Mouse (Mus musculus): Measurements from ENCODE around the gene Rnf144b.

Rnf144b gene

DNA sequence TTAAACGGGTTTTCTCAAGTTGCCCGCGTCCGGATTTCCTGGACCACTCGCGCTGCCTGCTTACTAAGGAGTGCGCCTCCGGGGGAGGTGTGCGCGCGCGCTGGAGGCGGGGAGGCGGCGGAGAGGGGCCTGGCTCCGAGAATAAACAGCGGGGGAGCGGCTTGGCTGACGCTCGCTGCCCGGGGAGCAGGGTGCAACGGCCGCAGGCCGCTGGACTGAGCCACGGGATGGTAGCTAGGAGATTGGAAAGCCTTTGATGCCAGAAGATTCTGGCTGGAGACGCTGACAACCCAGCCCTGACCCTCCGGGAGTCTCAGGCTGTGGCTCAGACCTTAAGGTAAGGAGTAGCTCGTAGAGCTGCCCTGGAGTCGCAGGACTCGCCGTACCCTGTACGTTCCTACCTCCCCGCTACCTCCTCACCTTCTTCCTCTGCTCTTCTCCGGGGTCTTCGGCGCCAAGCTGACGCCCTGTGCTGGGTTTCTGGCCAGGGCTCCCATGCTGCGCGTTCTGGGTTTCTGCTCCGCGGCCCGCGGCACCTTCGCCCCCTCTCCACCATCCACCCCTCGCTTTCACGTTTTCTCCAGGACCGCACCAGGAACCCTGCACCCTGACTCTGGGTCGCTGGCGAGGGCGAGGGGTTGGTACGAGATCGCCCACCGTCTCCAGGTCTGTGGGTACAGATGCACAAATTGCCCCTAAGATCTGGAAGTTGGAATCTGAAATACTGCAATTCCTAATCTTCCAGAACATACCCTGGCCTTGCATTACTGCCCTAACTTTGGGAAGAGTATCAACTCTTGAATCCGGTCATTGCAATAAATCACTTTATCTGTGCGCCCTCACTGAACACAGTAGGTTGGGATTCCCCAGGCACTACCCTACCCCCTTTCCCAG lies at the start of gene Rnf144b:
Gene Rnf144b, plus strand, starts transcription at position 120 of the 894 bp plus-strand sequence.
- DNase-seq (ENCODE audit: low spot score): peak; percentile 52

DNA sequence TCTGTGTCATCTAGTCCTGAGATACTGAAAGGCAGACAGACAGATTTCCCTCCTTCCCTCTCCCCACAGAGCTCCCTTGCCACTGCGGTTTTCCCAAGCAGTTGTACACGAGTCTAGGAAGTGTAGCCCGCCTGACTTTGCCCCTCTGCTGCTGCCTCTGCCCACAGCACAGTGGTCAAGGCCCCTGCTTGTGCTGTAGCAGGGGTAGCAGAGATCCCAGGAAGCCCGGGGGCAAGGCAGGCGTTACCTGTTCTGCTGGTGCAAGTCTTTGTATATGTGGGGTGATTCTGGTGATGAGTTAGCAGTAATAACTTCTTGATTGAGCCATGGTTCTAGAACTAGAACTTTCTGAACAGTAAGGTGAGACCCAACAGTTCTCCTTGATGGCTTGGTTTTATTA lies 46.3 kb upstream of the Rnf144b start:
- no peak for DNase-seq (ENCODE audit: low spot score)

GRCm38 (mm10) chr13:47077367-47077766 lies 45.1 kb upstream of the Rnf144b start:
- no peak for DNase-seq (ENCODE audit: low spot score)

- DNase-seq (ENCODE audit: low spot score): no peak
Measured at GRCm38 (mm10) chr13:47078799-47079198, 43.7 kb upstream of the Rnf144b start.

DNA sequence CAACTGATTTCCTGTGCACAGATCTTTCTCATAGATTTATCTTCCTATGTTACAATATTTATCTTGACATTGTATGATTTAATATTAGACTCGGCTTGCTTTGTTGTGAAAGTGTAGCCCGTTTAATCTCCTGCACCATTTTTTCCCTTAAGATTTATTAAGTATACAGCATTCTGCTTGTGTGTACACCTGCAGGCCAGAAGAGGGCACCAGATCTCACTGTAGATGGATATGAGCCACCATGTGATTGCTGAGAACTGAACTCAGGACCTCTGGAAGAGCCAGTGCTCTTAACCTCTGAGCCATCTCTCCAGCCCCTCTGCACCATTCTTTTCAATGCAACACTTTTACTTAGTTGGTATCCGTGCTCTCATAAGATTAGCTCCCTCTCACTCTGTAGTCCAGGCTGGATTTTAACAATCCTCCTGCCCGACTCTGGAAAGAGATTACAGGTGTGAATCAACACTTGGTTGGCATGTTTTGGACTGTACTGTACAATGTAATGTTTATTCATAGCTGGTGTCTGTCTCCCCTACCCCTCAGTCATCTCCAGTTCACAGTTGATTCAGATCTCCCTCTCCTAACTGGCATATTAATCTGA lies 41.5 kb upstream of the Rnf144b start:
- no peak for DNase-seq (ENCODE audit: low spot score)

DNA sequence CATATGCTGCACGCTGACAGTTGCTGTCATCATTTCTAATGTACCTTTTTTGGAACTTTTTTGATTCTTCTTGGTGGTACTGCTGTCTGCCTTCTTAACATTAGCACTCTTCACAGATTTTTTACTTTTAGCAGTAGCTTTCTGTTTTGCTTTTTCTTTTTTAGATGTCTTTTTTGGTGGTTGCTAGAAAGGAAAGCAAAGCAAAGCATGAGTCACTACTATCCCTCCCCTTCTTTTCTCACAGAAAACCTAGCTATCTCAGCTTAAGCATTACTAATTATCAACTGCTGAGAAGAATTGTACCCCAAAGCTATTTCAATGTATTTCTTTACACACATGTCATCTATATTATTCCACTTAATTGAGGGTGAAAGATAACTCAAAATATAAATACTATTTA lies 34.0 kb upstream of the Rnf144b start:
- no peak for DNase-seq (ENCODE audit: low spot score)

- DNase-seq (ENCODE audit: low spot score): no peak
Measured at GRCm38 (mm10) chr13:47089271-47089670, 33.2 kb upstream of the Rnf144b start.

DNA sequence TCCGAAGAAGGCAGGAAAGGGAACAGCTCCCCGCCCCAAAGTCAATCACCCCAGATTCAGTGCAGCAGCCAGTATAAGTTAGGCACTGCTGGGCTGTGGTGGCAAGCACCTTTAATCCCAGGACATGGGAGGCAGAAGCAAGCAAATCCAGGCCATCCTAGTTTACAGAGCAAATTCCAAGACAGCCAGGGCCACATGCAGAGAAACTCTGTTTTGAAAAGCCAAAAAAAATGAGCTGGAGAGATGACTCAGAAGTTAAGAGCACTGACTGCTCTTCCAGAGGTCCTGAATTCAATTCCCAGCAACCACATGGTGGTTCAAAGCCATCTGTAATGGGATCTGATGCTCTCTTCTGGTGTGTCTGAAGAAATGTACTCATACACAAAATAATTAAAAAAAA lies 28.7 kb upstream of the Rnf144b start:
- DNase-seq (ENCODE audit: low spot score): no peak

GRCm38 (mm10) chr13:47096591-47096990 lies 25.9 kb upstream of the Rnf144b start:
- no peak for DNase-seq (ENCODE audit: low spot score)

- DNase-seq (ENCODE audit: low spot score): no peak
Measured at GRCm38 (mm10) chr13:47099265-47099664, 23.2 kb upstream of the Rnf144b start.

DNA sequence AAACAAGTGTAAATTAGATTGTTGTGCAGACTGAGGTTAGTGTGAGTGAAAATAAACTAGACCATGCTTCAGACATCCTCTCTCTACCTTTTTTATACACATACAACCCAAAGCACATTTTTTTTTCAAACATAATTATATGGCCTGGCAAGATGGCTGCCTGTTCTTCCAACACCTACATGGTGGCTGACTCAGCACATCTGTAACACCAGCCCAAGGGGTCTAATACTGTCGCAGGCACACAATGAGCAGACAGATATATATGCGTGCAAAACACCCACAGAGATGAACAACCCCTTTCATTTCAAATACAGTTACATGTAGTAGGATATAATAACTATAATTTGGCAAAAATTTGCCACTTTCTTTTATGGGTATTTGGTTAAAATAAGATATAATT lies 21.9 kb upstream of the Rnf144b start:
- DNase-seq (ENCODE audit: low spot score): no peak

GRCm38 (mm10) chr13:47104146-47104545 lies 18.3 kb upstream of the Rnf144b start:
- DNase-seq (ENCODE audit: low spot score): no peak

GRCm38 (mm10) chr13:47104856-47105541 lies 17.5 kb upstream of the Rnf144b start:
- DNase-seq (ENCODE audit: low spot score): peak; percentile 10

DNA sequence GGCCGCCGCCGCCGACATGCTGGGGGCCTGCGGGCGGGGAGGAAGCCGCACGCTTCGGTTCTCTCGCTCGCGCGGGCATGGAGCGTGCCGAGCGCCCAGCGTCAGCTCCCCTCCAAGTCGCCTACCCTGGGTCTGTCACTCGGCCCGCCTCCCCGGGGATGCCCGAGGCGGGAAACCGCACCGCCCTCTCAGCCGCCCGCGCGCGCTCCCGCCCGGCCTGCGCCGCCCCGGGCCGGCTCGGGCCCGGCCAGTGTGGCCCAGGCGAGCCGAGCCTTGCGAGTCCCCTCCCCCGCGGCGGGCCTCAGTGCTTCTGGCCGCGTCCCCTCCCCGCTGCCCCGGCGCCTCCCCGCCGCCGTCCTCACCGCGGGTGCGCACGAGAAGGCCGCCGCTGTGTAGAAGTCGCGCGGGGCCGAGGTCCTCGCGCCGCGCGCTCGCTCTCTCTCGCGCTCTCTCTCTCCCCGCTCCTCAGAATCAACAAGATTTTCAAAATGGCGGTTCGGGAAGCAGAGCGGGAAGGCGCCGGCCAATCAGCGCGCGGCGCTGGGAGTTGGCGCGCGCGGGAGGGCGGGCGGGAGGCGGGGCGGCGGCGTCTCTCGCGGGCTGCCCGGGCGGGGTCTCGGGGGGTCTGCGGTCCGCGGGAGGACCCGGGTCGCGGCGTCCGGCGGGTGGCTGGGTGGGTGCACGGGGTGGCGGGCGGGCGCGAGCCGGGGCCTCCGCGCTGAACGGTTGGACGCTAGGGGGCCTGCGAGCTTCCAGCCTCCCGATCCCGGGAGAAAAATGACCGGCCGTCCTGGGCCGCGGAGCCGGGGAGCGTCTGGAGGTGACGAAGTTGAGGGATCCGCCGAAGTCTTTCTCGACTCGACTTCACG lies 16.5 kb upstream of the Rnf144b start, which contains the start of gene Dek:
Gene Dek, minus strand, starts transcription at position 491 of the 869 bp plus-strand sequence.
- peak; percentile 70 for DNase-seq (ENCODE audit: low spot score)

DNA sequence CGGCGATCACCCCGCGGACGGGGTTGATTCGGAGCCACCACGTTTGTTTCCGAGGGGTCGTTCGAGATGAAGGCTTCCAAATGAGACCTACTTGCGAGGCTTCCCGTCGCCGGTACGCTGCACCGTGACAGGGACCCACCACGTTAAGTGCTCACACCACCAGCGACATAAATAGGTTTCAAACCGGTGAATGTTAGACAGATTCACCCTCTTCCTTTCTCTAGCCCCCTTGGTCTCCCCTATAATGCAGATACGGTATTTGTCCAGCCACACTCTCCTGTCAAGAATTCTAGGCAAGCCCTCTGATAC lies 15.9 kb upstream of the Rnf144b start:
- DNase-seq (ENCODE audit: low spot score): no peak

DNA sequence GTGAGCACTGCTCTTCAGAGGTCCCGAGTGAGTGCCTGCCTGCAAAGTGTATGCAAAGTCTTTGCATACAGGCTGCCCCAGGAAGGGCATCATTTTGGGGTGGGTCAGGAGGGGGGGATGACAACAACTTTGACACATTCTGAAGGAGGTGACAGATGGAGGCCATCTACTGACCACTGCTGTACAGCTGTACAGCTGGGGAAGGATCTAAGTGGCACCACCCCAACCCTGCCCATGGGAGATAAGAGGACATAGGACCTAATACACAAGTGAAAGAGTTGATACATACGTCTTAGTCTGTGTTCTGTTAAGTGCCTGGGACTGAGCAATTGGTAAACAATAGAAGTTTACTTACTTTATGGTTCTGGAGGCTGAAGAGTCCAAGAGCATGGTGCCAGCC lies 13.2 kb upstream of the Rnf144b start:
- DNase-seq (ENCODE audit: low spot score): no peak

DNA sequence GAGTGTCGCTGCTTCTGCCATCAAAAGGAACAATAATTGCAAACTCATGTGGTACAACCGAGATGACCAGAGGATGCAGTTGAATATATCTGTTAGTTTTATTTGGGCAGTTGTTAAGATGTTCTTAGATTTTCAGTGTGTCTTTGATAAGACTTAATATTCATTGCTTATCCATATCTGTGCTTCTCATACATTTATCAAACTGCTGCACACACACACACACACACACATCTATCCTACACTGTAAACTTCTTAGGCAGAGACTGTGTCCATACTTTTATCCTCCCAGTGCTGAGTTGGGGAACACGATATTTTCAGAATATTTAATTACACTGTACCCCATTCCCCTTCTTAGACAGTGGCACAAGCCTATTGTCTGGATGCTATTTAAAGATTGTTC lies 11.3 kb upstream of the Rnf144b start:
- DNase-seq (ENCODE audit: low spot score): no peak

- DNase-seq (ENCODE audit: low spot score): no peak
Measured at GRCm38 (mm10) chr13:47112056-47112455, 10.4 kb upstream of the Rnf144b start.

DNA sequence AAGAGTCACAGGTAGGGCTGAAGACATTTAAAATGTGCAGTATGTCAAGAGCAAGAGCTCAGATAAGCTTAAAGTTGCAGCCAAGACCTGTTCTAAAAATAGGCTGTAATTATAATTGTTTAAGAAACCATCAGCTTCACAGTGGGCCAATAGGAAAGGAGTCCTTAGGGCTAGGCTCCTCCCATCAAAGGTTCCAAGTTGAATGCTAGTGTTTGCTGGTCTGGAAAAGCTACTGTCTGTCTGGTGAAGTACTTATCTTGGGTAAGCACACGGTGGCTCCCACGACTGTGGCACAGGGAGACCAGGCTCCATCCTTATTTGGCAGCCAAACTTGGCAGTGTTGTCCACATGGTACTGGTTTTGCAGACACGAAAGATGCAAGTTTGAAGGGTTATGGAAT lies 9.5 kb upstream of the Rnf144b start:
- no peak for DNase-seq (ENCODE audit: low spot score)

GRCm38 (mm10) chr13:47116000-47116399 lies 6.5 kb upstream of the Rnf144b start:
- no peak for DNase-seq (ENCODE audit: low spot score)

DNA sequence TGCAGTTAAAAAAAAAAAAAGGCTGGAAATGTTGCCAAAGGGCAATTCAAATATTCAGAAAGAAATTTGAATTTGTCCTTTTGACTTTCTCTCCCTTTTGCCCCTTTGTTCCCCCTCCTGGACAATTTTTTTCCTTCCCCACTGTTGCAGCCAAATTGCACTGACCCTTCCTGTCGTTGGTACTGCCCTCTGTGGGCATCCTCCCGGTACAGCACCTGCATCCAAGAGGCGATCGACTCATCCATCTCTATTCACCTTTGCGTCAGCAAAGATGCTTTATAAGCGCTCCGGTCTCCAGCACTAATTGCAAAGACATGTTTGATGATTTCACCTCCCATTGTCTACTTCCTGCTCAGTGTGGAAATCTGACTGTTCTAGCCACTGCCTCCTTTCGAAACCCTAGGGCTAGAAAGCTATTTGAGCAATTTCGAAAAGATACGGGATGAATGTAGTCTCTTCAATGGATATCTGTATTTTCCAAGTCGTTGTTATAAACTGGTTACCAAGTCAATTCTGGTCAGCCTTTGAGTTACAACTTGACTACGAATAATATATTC lies 1.0 kb upstream of the Rnf144b start:
- no peak for DNase-seq (ENCODE audit: low spot score)

GRCm38 (mm10) chr13:47124449-47124848 lies 2.0 kb downstream of the Rnf144b start:
- DNase-seq (ENCODE audit: low spot score): no peak

Measured in ovary, postnatal 14 days (tissue).